Mouse (Mus musculus) bone marrow, adult 2 months (tissue): ENCODE measurements around the gene Tmem204.
A peak's percentile ranks its signal among the peaks of the same experiment; 100 is the strongest.

ENCODE experiments used
- CTCF ChIP-seq: fragments of 200-500 bp; IDR thresholded peaks from 2 replicates; pipeline ENCODE4 v1.5.1; 2011; ENCODE audit warnings: low read length, control low read depth; ENCODE audit not compliant: control insufficient read depth, insufficient read depth
- POLR2A ChIP-seq: fragments of 200-500 bp; IDR thresholded peaks from 2 replicates; pipeline ENCODE4 v1.6.1; 2011; ENCODE audit warnings: low read depth, mild to moderate bottlenecking, control low read depth, low read length, borderline replicate concordance; ENCODE audit not compliant: control insufficient read depth

DNA sequence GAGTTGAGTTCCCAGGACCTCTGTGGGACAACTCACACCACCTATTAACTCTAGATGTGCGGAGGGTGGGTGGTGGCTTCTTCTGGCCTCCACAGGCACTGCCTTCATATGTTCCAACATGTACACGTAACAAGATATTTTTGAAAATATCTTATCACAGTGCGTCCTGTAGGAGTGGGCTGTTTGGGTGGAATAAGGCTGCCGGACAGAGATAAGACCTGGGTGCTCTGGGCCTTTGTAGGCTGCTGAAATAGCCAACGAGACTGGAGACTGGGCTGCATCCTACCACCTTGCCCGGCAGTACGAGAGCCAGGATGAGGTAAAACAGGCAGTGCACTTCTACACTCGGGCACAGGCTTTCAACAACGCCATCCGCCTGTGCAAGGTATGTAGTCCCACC lies 5.8 kb upstream of the Tmem204 start:
- peak; percentile 56 for TF ChIP-seq POLR2A
- TF ChIP-seq CTCF: no peak
